Mouse (Mus musculus) frontal cortex, postnatal 36 days (tissue): Measurements from ENCODE around the gene Ddb1.
A peak's percentile ranks its signal among the peaks of the same experiment; 100 is the strongest.

Source experiments
- DNase-seq, 2 experiments: peaks; one replicate each; pipeline ENCODE4 v3.0.0; 2022; ENCODE audit warnings: low spot score in 2 of 2

Ddb1 gene

GRCm38 (mm10) chr19:10591659-10592377 lies 13.3 kb upstream of the Ddb1 start:
- DNase-seq = no peak

GRCm38 (mm10) chr19:10598188-10598587 lies 6.9 kb upstream of the Ddb1 start:
- DNase-seq = no peak

- DNase-seq = no peak
Observed at GRCm38 (mm10) chr19:10599648-10600047, 5.5 kb upstream of the Ddb1 start.

GRCm38 (mm10) chr19:10602247-10602769 lies 2.8 kb upstream of the Ddb1 start:
- no peak for DNase-seq

GRCm38 (mm10) chr19:10602787-10603186 lies 2.3 kb upstream of the Ddb1 start:
- DNase-seq = peak; percentile 83 to 89

- DNase-seq = no peak
Observed at GRCm38 (mm10) chr19:10603660-10604523, 1.2 kb upstream of the Ddb1 start.

GRCm38 (mm10) chr19:10604534-10604933 lies 593 bp upstream of the Ddb1 start:
- no peak for DNase-seq

GRCm38 (mm10) chr19:10605901-10606622 lies 935 bp downstream of the Ddb1 start:
- DNase-seq = no peak

GRCm38 (mm10) chr19:10608573-10609240 lies 3.6 kb downstream of the Ddb1 start:
- DNase-seq = no peak

GRCm38 (mm10) chr19:10634106-10634871 lies 29.2 kb downstream of the Ddb1 start, which contains the start of gene Vwce:
Gene Vwce (plus strand): TSS chr19:10634213.
- peak; percentile 44 to 53 for DNase-seq

GRCm38 (mm10) chr19:10634872-10635318 lies 29.8 kb downstream of the Ddb1 start:
- peak; percentile 53 to 70 for DNase-seq

- no peak for DNase-seq
Observed at GRCm38 (mm10) chr19:10637840-10638239, 32.7 kb downstream of the Ddb1 start.

GRCm38 (mm10) chr19:10640080-10640479 lies 35.0 kb downstream of the Ddb1 start:
- DNase-seq = no peak

- no peak for DNase-seq
Observed at GRCm38 (mm10) chr19:10640589-10641378, 35.7 kb downstream of the Ddb1 start.

GRCm38 (mm10) chr19:10645616-10646015 lies 40.5 kb downstream of the Ddb1 start:
- no peak for DNase-seq

- no peak for DNase-seq
Observed at GRCm38 (mm10) chr19:10648156-10648555, 43.0 kb downstream of the Ddb1 start.

- no peak for DNase-seq
Observed at GRCm38 (mm10) chr19:10656058-10656457, 50.9 kb downstream of the Ddb1 start.

- no peak for DNase-seq
Observed at GRCm38 (mm10) chr19:10657742-10658141, 52.6 kb downstream of the Ddb1 start.

- no peak for DNase-seq
Observed at GRCm38 (mm10) chr19:10658406-10658805, 53.3 kb downstream of the Ddb1 start.

- no peak for DNase-seq
Observed at GRCm38 (mm10) chr19:10661373-10661772, 56.2 kb downstream of the Ddb1 start.
